Mouse (Mus musculus) pancreas, adult 10 weeks (tissue): ENCODE data around the gene Spc25. TPM values are rescaled to one million over a fixed set of nuclear protein-coding genes. Genes with fewer than 3 reads are reported as not detected.

Source experiments
- polyA plus RNA-seq: library from polyadenylated mRNA; stranded (reverse); fragments of 350-450 nt; fragmentation: Illumina TruSeq; extraction: RNeasy Lipid Tissue Mini Kit (QIAGEN cat#74804); gene quantifications from one replicate; pipeline ENCODE4 v1.2.3, GENCODE M21; 2015; ENCODE audit warnings: low read depth, low replicate concordance; ENCODE audit not compliant: insufficient read depth

Gene Spc25
- polyA plus RNA-seq = 6.5 TPM

GRCm38 (mm10) chr2:69205791-69206351 is at the start of gene Spc25:
Gene Spc25, minus strand, starts transcription at chr2:69206194.

GRCm38 (mm10) chr2:69210773-69211172 is 4.8 kb upstream of the Spc25 start, which contains the start of gene G6pc2:
Gene G6pc2, plus strand, starts transcription at chr2:69211073.

Other genes with a start within 250 kb of the Spc25 start
- gene Nostrin, start 70.4 kb downstream of the Spc25 start, polyA plus RNA-seq = 9.2 TPM
- 74.8 TPM for gene G6pc2, start 4.9 kb upstream of the Spc25 start, polyA plus RNA-seq
- gene Abcb11, start 136.4 kb upstream of the Spc25 start, polyA plus RNA-seq = not detected
- 1.5 TPM for gene Dhrs9, start 174.3 kb upstream of the Spc25 start, polyA plus RNA-seq